Mouse (Mus musculus) lung, postnatal 0 days (tissue): ENCODE measurements around the gene Cpd.
A peak's percentile ranks its signal among the peaks of the same experiment; 100 is the strongest.

Experiments
- CTCF ChIP-seq: IDR thresholded peaks from 2 replicates; pipeline ENCODE4 v1.5.1; 2016; ENCODE audit warnings: antibody characterized with exemption, mild to moderate bottlenecking
- EP300 ChIP-seq: IDR thresholded peaks from 2 replicates; pipeline ENCODE4 v1.6.1; 2016; ENCODE audit warnings: antibody characterized with exemption, mild to moderate bottlenecking, control low read depth

DNA sequence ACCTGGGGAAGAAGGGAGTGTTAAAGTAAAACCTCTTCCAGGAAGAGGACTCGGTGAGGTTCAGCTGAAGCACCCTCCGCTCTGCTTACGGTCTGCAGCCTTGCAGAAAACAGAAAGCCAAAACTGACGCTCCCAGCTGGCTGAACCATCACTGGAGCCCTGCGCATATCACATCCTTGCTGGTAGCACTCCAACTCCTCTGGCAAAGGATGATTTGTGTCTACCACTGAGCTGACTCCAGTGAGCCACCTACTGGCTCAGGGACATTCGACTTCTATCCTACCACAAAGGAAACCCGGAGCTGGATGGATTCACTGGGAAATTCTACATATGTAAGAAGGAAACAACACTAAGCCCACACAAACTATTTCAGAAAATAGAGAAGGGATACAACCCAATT lies 102.3 kb downstream of the Cpd start:
- TF ChIP-seq CTCF (peak; percentile 68), EP300 (no peak)
